Mouse (Mus musculus) liver, embryonic 11.5 days (tissue): ENCODE data around the gene Ezr. TPM values are rescaled to one million over a fixed set of nuclear protein-coding genes. Genes with fewer than 3 reads are reported as not detected.

Source experiments
- ATAC-seq: fragments of 200-750 bp; cut with Nextera tagmentation; replicated peaks from 2 replicates; pipeline ENCODE4 v1.8.0; 2017; ENCODE audit warnings: moderate number of reproducible peaks, mild to moderate bottlenecking, moderate TSS enrichment, moderate library complexity; ENCODE audit not compliant: low FRiP score
- DNase-seq: peaks from one replicate; pipeline ENCODE4 v3.0.0-alpha.2; 2017; ENCODE audit warnings: low spot score
- H3K27ac ChIP-seq: fragments of 300-500 bp; sonication (generic); 2 replicates; pipeline ENCODE4 v1.5.1; 2014; ENCODE audit warnings: mild to moderate bottlenecking, low read depth, low read length, control low read depth
- H3K27me3 ChIP-seq: fragments of 300-500 bp; sonication (generic); replicated peaks from 2 replicates; pipeline ENCODE4 v1.6.1; 2014; ENCODE audit warnings: low read length, mixed read lengths; ENCODE audit not compliant: control insufficient read depth, insufficient read depth
- H3K36me3 ChIP-seq: fragments of 300-500 bp; sonication (generic); 2 replicates; pipeline ENCODE4 v1.6.1; 2014; ENCODE audit warnings: mild to moderate bottlenecking, low read length, moderate library complexity, mixed read lengths; ENCODE audit not compliant: control insufficient read depth, insufficient read depth
- H3K4me1 ChIP-seq: fragments of 300-500 bp; sonication (generic); replicated peaks from 2 replicates; pipeline ENCODE4 v1.6.1; 2014; ENCODE audit warnings: low read length, mixed read lengths; ENCODE audit not compliant: control insufficient read depth, insufficient read depth
- H3K4me2 ChIP-seq: fragments of 300-500 bp; sonication (generic); 2 replicates; pipeline ENCODE4 v1.6.1; 2014; ENCODE audit warnings: mild to moderate bottlenecking, control low read depth, moderate library complexity
- H3K4me3 ChIP-seq: fragments of 300-500 bp; sonication (generic); 2 replicates; pipeline ENCODE4 v1.5.1; 2014; ENCODE audit warnings: low read depth, low read length, control low read depth
- H3K9ac ChIP-seq: fragments of 300-500 bp; sonication (generic); 2 replicates; pipeline ENCODE4 v1.6.1; 2014; ENCODE audit warnings: low read depth, low read length, control low read depth
- H3K9me3 ChIP-seq: fragments of 300-500 bp; sonication (generic); 2 replicates; pipeline ENCODE4 v1.6.1; 2016; ENCODE audit warnings: low read length, inconsistent platforms, mixed read lengths; ENCODE audit not compliant: control insufficient read depth
- WGBS: fragments of 180-500 bp; shearing (Covaris S2); extraction: QIAGEN DNeasy Blood & Tissue Kit; methylation state at CpG from one replicate; pipeline ENCODE4 v1.1.7; 2014; 5-methylcytosine and 5-hydroxymethylcytosine counted together
- polyA plus RNA-seq: library from polyadenylated mRNA; unstranded; fragments of >200 nt; fragmentation: Nextera tagmentation; extraction: Ambion mirVana; gene quantifications from 2 replicates; pipeline ENCODE4 v1.2.1, GENCODE M21; 2014

The Ezr gene
- 96.2 and 97.3 TPM in 2 replicates for polyA plus RNA-seq

DNA sequence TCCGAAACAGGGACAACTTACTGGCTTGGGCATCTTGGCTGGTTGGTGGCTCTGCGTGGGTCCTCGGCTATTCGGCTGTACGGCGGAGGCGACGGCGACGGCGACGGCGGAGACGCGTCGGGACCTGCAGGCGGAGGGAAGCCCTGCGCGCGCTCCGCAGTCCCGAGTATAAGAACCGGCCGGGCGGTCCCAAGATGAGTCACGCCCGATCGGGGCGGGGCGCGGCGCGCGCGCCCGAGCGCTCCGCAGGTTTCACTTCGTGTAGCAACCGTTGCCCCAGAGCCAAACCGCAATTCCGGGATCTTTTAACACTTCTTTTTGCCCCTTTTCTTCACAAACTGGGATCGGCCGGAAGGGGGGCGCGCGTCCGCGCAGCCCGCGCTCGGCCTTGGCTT, at the start of gene Ezr:
Gene Ezr, minus strand, starts transcription at position 174 of the 395 bp plus-strand sequence.
- peak within 1 kb of the TSS; percentile 96 for H3K9ac ChIP-seq
- peak within 1 kb of the TSS; percentile 89 for H3K4me3 ChIP-seq
- H3K4me2 ChIP-seq = peak within 1 kb of the TSS; percentile 82
- DNase-seq (peak; percentile 91), ATAC-seq (peak; percentile 88)
- under 1% methylated on average over 52 of the region's 52 CpGs for WGBS
- peaks cover 29% of the 10 kb centered on the region for H3K4me1 ChIP-seq
- H3K27me3 ChIP-seq = no peaks in the 10 kb centered on the region
- peak within 1 kb of the TSS; percentile 96 for H3K27ac ChIP-seq
- no peaks in the 10 kb centered on the region for H3K9me3 ChIP-seq
- H3K36me3 ChIP-seq = no peaks in the 10 kb centered on the region

DNA sequence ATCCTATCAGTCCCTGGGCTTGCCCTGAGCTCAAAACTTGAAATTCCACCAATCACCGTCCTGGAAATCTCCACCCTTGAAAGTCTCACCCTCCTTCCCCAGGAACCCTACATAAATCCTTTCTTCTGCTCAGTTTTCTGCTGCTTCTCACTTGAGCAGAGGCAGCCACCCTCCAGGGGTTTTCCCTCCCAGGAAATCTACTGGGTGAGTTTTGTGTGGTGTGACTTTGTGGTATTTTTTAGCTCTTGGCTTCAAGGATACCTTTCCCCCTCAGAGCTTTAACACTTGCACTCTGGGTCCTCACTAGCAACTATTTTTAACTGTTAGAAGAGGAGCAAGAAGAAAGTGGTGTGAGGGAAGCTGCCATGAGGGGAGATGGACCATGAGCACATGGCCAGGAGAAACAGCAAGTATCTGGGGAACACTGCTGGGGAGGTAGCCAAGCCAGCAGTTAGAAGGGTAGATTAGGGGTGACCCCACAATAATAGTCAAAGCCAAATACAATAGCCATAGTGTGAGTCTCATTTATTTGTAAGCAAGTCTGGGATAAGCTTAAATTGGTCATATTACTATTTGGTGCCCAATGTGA, 47.5 kb upstream of the Ezr start:
- no peaks in the 10 kb centered on the region for H3K27me3 ChIP-seq
- H3K9ac ChIP-seq = no peak overlapping the region
- H3K36me3 ChIP-seq = no peaks in the 10 kb centered on the region
- H3K27ac ChIP-seq = no peak overlapping the region
- H3K4me3 ChIP-seq = no peak overlapping the region
- DNase-seq (no peak), ATAC-seq (no peak)
- H3K9me3 ChIP-seq = no peaks in the 10 kb centered on the region
- WGBS = 72% methylated on average over 1 of the region's 1 CpGs
- H3K4me2 ChIP-seq = no peak overlapping the region
- H3K4me1 ChIP-seq = peaks cover 9% of the 10 kb centered on the region

DNA sequence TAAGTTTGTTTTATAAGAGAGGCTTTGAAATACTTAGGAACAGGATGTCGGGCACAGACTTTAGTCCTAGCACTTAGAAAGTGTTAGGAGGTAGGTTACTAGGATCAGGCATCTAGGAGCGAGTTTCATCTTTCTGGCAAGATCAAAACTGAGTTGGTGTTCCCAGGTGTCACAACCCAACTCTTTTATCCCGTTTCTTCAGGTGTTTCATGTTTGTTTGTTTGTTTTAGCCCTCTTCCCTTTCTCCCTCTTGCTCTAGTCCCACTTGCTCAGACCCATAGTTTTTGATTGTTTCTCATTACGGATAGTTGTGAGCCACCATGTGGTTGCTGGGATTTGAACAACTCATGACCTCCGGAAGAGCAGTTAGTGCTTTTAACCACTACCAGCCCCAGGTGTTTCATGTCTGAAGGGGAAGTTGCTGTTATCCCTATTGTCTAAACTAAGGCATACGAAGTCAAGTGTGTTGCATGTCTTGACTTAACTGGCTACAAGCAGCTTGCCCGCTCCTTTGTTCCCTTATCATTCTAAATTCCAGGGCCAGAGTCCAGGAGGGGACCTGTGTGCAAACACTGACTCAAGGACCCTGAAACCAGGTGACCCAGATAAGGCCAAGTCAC, 46.1 kb upstream of the Ezr start:
- peak overlapping the region; percentile 89 for H3K4me2 ChIP-seq
- H3K27ac ChIP-seq = peak overlapping the region; percentile 99
- no peaks in the 10 kb centered on the region for H3K36me3 ChIP-seq
- H3K4me3 ChIP-seq = peak overlapping the region; percentile 63
- ATAC-seq (no peak), DNase-seq (no peak)
- H3K9me3 ChIP-seq = no peaks in the 10 kb centered on the region
- H3K9ac ChIP-seq = peak overlapping the region; percentile 83
- H3K27me3 ChIP-seq = no peaks in the 10 kb centered on the region
- 63% methylated on average over 7 of the region's 7 CpGs for WGBS
- peaks cover 9% of the 10 kb centered on the region for H3K4me1 ChIP-seq

DNA sequence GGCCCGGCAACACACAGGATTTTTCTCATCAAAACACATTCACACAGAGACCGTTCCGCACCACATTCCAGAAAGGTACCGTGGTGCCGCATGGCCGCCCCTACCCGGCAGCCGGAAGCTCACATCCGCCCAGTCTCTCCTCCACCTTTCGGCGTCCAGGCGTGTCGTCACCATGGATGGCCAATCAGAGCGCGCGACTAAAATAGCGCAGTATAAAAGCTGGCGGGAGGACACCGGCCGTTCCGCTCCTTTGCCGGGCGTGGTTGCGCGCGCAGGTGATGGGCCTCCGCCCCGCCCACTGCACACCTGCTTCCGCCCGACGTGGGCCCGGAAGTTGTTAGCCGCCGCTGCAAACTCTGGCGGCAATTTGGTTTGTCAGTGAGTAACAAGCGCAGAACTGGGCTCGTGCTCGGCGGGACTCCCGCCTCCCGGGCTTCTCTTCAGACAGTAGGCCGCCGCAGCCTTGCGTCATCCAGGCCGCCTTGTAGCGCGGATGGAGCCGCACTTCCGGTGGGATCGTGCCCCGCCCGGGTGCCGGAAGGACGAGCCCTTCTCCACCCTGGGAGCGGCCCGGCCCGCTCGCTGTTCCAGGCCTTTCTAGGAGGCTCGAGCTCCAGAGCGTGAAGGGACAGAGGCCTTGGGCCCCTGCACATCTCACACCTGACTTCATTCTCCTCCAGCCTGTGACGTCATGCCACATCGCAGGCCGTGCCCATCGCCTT, 45.3 kb upstream of the Ezr start:
- H3K4me1 ChIP-seq = peaks cover 9% of the 10 kb centered on the region
- H3K4me3 ChIP-seq = peak overlapping the region; percentile 63
- no peaks in the 10 kb centered on the region for H3K27me3 ChIP-seq
- 2% methylated on average over 64 of the region's 64 CpGs for WGBS
- ATAC-seq (peak; percentile 96), DNase-seq (peak; percentile 99)
- H3K27ac ChIP-seq = peak overlapping the region; percentile 99
- H3K9me3 ChIP-seq = no peaks in the 10 kb centered on the region
- no peaks in the 10 kb centered on the region for H3K36me3 ChIP-seq
- H3K9ac ChIP-seq = peak overlapping the region; percentile 83
- H3K4me2 ChIP-seq = peak overlapping the region; percentile 89

DNA sequence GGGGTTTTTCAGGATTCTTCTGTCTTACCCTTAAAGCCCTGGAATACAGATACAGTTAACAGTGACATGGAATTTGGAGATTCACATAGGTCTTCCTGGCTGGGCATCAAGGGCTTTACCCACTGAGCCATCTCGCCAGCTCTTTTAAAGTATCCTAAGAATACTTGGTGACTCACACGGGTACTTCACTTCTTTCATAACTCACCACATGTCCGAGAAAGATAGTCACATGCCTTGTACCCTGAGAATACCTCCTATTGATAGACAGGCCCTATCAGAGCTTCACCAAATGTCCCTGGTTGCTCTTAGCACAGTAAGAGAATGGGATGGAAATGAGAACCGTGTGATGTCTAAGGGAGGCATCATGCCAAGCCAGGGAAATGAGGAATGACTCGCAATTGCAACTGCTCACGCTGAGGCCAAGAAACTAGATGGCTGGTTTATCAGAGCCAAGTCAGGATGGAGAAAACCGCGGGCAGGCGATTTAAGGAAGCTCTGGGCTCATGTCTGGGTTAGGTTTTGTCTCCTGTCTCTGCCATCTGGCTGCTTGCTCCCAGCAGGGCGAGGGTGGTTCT, 44.7 kb upstream of the Ezr start:
- no peaks in the 10 kb centered on the region for H3K36me3 ChIP-seq
- H3K9me3 ChIP-seq = no peaks in the 10 kb centered on the region
- H3K4me1 ChIP-seq = peaks cover 9% of the 10 kb centered on the region
- 19% methylated on average over 10 of the region's 10 CpGs for WGBS
- peak overlapping the region; percentile 89 for H3K4me2 ChIP-seq
- no peaks in the 10 kb centered on the region for H3K27me3 ChIP-seq
- no peak for DNase-seq
- H3K27ac ChIP-seq = peak overlapping the region; percentile 99
- ATAC-seq = peak; percentile 77
- peak overlapping the region; percentile 83 for H3K9ac ChIP-seq
- H3K4me3 ChIP-seq = peak overlapping the region; percentile 63

DNA sequence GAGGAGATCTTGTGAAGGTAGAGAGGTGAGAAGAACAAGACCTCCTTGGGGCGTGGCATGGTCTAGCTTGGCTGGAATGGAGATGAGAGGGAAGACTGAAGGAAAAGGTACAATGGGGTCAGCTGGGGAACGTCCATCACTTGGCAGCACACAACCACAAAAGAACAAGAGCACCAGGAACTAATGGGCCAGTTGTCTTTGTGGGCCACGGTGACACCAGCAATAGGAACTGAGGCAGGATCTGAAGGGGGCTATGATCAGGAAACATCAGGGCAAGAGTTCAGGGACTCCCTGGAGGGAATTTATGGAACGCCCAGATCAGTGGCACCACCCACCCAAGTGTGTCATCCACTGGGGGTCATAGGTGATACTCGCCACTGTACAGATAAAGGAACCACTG, 34.2 kb upstream of the Ezr start:
- Histone ChIP-seq H3K9ac (no peak overlapping the region), H3K9me3 (no peaks in the 10 kb centered on the region), H3K4me2 (no peak overlapping the region), H3K4me3 (no peak overlapping the region), H3K4me1 (peaks cover 19% of the 10 kb centered on the region), H3K27me3 (no peaks in the 10 kb centered on the region), H3K36me3 (no peaks in the 10 kb centered on the region), H3K27ac (no peak overlapping the region)
- no peak for DNase-seq
- ATAC-seq = no peak
- 70% methylated on average over 5 of the region's 5 CpGs for WGBS

GRCm38 (mm10) chr17:6816151-6816550, 33.6 kb upstream of the Ezr start:
- H3K9me3 ChIP-seq = no peaks in the 10 kb centered on the region
- H3K9ac ChIP-seq = no peak overlapping the region
- no peak for DNase-seq
- ATAC-seq = 0 out of 2 replicates have a peak, but pooled peaks have one; percentile 35
- WGBS = 31% methylated on average over 1 of the region's 1 CpGs
- H3K4me3 ChIP-seq = no peak overlapping the region
- no peak overlapping the region for H3K27ac ChIP-seq
- H3K27me3 ChIP-seq = no peaks in the 10 kb centered on the region
- no peak overlapping the region for H3K4me2 ChIP-seq
- H3K36me3 ChIP-seq = no peaks in the 10 kb centered on the region
- peaks cover 19% of the 10 kb centered on the region for H3K4me1 ChIP-seq

GRCm38 (mm10) chr17:6814656-6815055, 32.1 kb upstream of the Ezr start:
- ATAC-seq = peak; percentile 85
- no peak overlapping the region for H3K9ac ChIP-seq
- H3K4me3 ChIP-seq = no peak overlapping the region
- WGBS = 24% methylated on average over 4 of the region's 4 CpGs
- H3K27ac ChIP-seq = no peak overlapping the region; the same call in 1 of the 2 replicates
- peaks cover 19% of the 10 kb centered on the region for H3K4me1 ChIP-seq
- H3K9me3 ChIP-seq = no peaks in the 10 kb centered on the region
- H3K27me3 ChIP-seq = no peaks in the 10 kb centered on the region
- DNase-seq = no peak
- no peak overlapping the region for H3K4me2 ChIP-seq
- no peaks in the 10 kb centered on the region for H3K36me3 ChIP-seq
